Mouse (Mus musculus): ENCODE results near the gene Bhlhe41. TPM values are rescaled to one million over a fixed set of nuclear protein-coding genes. Genes with fewer than 3 reads are reported as not detected.

Bhlhe41 gene
- polyA plus RNA-seq, 1 experiment, result 2.7 TPM

DNA sequence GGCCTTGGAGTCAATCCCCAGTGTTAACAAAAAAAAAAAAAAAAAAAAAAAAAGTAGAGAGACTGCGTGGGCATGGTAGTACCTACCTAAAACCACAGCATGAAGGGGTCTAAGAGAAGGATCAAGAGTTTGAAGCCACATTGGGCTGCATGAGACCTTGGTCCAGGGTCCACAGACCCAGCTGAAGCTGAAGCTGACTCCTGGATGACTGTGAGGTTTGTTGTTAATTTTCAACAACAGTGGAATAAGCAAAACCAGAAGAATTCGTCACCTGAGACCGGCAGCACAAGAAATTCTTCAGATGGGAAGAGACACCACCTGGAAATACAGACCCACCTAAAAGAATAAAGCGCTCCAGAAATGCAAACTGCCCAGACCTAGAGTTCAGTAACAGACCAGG, 39.1 kb downstream of the Bhlhe41 start:
- Histone ChIP-seq H3K4me1 (ENCODE audit: control insufficient read depth, insufficient read depth, insufficient read length, low read length) (peaks cover 3% of the 10 kb centered on the region; the same call in 1 of the 2 replicates), H3K27ac (ENCODE audit: insufficient read depth, low read depth, low read length) (no peak overlapping the region), H3K27me3 (ENCODE audit: control insufficient read depth, insufficient read depth, low read length) (no peaks in the 10 kb centered on the region), H3K4me3 (ENCODE audit: low read depth, low read length) (no peak overlapping the region), H3K36me3 (ENCODE audit: control insufficient read depth, insufficient read depth, low read length) (no peaks in the 10 kb centered on the region)
- 88% methylated on average over 4 of the region's 4 CpGs for WGBS
- no peak for TF ChIP-seq CTCF (IDR thresholded peaks at IDR 0.05; ENCODE audit: extremely low read depth, insufficient read length, insufficient replicate concordance, low read depth, low read length)
- TF ChIP-seq POLR2A (IDR thresholded peaks at IDR 0.05; ENCODE audit: low read depth, low read length), result no peak

DNA sequence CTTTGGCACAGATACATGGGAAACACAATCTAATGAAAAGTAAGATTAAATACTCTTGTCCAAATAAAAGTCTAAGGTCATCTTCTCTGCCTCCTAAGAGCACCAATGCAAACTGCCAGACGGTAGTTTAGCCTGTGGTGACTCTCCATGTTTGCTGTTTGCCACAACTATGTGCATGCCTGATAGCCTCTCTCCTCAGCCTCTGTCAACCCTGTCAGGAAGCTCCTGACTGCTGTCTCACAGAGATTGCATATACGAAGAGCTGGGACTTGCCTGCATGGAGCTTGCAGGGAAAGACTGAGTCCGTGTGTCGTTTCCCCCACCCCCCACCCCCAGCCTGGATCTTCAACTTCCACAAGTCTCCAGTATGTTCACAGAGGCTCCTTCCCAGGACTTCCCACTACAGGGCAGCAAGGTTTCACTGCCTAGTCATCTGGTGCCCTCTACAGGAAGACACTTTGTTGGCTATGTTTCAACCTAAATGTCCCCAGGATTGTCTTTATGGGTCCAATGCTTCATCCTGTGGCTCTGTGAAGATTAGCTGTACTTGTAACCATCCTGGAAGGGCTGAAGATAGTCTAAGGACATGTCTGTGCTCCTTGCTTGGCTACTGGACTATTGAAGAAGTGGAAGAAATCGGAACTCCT, 41.6 kb downstream of the Bhlhe41 start:
- TF ChIP-seq POLR2A (IDR thresholded peaks at IDR 0.05; ENCODE audit: low read depth, low read length) (no peak), CTCF (IDR thresholded peaks at IDR 0.05; ENCODE audit: extremely low read depth, insufficient read length, insufficient replicate concordance, low read depth, low read length) (no peak)
- no peaks in the 10 kb centered on the region for H3K36me3 ChIP-seq (ENCODE audit: control insufficient read depth, insufficient read depth, low read length)
- H3K27ac ChIP-seq (ENCODE audit: insufficient read depth, low read depth, low read length), result no peak overlapping the region
- H3K4me1 ChIP-seq (ENCODE audit: control insufficient read depth, insufficient read depth, insufficient read length, low read length), result peaks cover 3% of the 10 kb centered on the region; the same call in 1 of the 2 replicates
- 42% methylated on average over 5 of the region's 5 CpGs for WGBS
- H3K27me3 ChIP-seq (ENCODE audit: control insufficient read depth, insufficient read depth, low read length), result no peaks in the 10 kb centered on the region
- no peak overlapping the region for H3K4me3 ChIP-seq (ENCODE audit: low read depth, low read length)

DNA sequence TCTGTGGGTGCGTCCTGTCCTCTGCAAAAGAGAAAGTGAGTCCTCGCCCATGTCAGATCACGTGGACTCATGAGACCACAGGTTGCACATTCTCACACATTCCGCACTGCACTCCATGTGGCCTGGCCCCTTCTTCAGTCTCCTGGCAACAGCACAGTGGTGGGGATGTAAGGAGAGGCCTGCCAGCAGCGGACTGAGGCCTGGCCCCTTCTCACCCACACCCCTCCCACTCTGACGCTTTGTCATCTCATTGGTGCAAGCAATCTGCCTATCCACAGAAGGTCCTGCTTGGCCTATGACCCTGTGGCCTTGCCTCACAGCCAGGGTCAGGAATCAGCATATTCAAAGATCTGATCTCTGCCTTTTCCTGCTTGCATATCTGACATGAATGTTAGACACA, 42.3 kb downstream of the Bhlhe41 start:
- Histone ChIP-seq H3K36me3 (ENCODE audit: control insufficient read depth, insufficient read depth, low read length) (no peaks in the 10 kb centered on the region), H3K4me3 (ENCODE audit: low read depth, low read length) (no peak overlapping the region), H3K27ac (ENCODE audit: insufficient read depth, low read depth, low read length) (no peak overlapping the region), H3K27me3 (ENCODE audit: control insufficient read depth, insufficient read depth, low read length) (no peaks in the 10 kb centered on the region), H3K4me1 (ENCODE audit: control insufficient read depth, insufficient read depth, insufficient read length, low read length) (peaks cover 3% of the 10 kb centered on the region; the same call in 1 of the 2 replicates)
- no peak for TF ChIP-seq POLR2A (IDR thresholded peaks at IDR 0.05; ENCODE audit: low read depth, low read length)
- no peak for TF ChIP-seq CTCF (IDR thresholded peaks at IDR 0.05; ENCODE audit: extremely low read depth, insufficient read length, insufficient replicate concordance, low read depth, low read length)
- WGBS, result 66% methylated on average over 6 of the region's 6 CpGs

DNA sequence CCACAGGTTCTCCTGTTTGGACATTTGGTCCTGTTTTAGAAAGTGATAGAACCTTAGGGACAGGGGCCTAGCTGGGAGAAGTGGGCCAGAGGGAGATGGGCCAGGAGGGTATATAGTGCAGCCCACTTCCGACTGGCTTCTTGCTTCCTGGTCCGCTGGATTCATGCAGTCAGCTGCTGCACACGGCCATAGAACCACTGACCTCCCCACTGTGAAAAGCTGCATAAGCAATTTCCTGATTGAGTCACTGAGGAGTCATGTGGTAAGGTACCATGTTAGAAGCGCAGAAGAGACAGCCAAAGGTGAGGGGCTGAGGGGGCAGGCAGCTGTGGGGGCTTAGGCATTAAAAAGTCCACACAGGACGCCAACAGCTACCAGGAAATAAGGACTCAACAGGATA, 43.1 kb downstream of the Bhlhe41 start:
- H3K27ac ChIP-seq (ENCODE audit: insufficient read depth, low read depth, low read length), result no peak overlapping the region
- H3K4me3 ChIP-seq (ENCODE audit: low read depth, low read length), result no peak overlapping the region
- 71% methylated on average over 5 of the region's 5 CpGs for whole genome bisulfite sequencing
- peaks cover 3% of the 10 kb centered on the region; the same call in 1 of the 2 replicates for H3K4me1 ChIP-seq (ENCODE audit: control insufficient read depth, insufficient read depth, insufficient read length, low read length)
- H3K27me3 ChIP-seq (ENCODE audit: control insufficient read depth, insufficient read depth, low read length), result no peaks in the 10 kb centered on the region
- H3K36me3 ChIP-seq (ENCODE audit: control insufficient read depth, insufficient read depth, low read length), result no peaks in the 10 kb centered on the region
- TF ChIP-seq POLR2A (IDR thresholded peaks at IDR 0.05; ENCODE audit: low read depth, low read length) (no peak), CTCF (IDR thresholded peaks at IDR 0.05; ENCODE audit: extremely low read depth, insufficient read length, insufficient replicate concordance, low read depth, low read length) (no peak)

DNA sequence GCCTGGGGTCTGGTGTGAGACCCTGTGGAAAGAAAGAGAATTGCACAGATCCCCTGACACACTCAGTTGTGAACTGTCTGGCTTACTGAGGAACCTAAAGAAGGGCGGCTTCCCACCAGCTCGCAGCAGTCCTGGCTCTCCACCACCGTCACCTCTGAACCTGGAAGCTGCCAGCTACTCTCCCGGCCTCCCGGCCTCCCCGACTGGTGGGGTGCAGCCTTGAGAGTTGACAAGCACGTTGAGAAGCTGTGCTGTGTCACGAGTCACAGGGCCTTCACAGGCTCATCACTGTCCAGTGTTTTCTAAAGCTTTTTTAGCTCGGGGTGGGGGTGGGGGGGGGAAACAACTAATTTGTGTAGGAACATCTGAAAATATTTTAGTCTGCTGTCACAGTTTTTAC, 46.2 kb downstream of the Bhlhe41 start:
- H3K27me3 ChIP-seq (ENCODE audit: control insufficient read depth, insufficient read depth, low read length), result no peaks in the 10 kb centered on the region
- no peak overlapping the region for H3K4me3 ChIP-seq (ENCODE audit: low read depth, low read length)
- WGBS, result 80% methylated on average over 9 of the region's 9 CpGs
- H3K27ac ChIP-seq (ENCODE audit: insufficient read depth, low read depth, low read length), result no peak overlapping the region
- peaks cover 3% of the 10 kb centered on the region; the same call in 1 of the 2 replicates for H3K4me1 ChIP-seq (ENCODE audit: control insufficient read depth, insufficient read depth, insufficient read length, low read length)
- TF ChIP-seq POLR2A (IDR thresholded peaks at IDR 0.05; ENCODE audit: low read depth, low read length), result no peak
- TF ChIP-seq CTCF (IDR thresholded peaks at IDR 0.05; ENCODE audit: extremely low read depth, insufficient read length, insufficient replicate concordance, low read depth, low read length), result no peak
- H3K36me3 ChIP-seq (ENCODE audit: control insufficient read depth, insufficient read depth, low read length), result no peaks in the 10 kb centered on the region

DNA sequence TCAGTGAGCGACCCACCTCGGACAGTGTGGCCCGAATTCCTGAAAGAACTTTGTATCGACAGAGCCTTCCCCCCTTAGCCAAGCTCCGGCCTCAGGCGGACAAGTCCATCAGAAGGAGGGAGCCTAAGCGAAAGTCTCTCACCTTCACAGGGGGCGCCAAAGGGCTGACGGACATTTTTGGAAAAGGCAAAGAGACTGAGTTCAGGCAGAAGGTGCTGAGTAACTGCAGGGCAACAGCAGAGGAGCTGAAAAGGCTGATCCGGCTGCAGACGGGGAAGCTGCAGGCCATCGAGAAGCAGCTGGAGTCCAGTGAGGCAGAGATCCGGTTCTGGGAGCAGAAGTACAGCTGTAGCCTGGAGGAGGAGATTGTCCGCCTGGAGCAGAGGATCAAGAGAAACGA, 50.2 kb downstream of the Bhlhe41 start:
- no peaks in the 10 kb centered on the region for H3K27me3 ChIP-seq (ENCODE audit: control insufficient read depth, insufficient read depth, low read length)
- H3K4me3 ChIP-seq (ENCODE audit: low read depth, low read length), result no peak overlapping the region
- no peak for TF ChIP-seq POLR2A (IDR thresholded peaks at IDR 0.05; ENCODE audit: low read depth, low read length)
- TF ChIP-seq CTCF (IDR thresholded peaks at IDR 0.05; ENCODE audit: extremely low read depth, insufficient read length, insufficient replicate concordance, low read depth, low read length), result no peak
- 60% methylated on average over 15 of the region's 15 CpGs for WGBS
- no peak overlapping the region for H3K27ac ChIP-seq (ENCODE audit: insufficient read depth, low read depth, low read length)
- no peaks in the 10 kb centered on the region for H3K36me3 ChIP-seq (ENCODE audit: control insufficient read depth, insufficient read depth, low read length)
- no peaks in the 10 kb centered on the region for H3K4me1 ChIP-seq (ENCODE audit: control insufficient read depth, insufficient read depth, insufficient read length, low read length)

DNA sequence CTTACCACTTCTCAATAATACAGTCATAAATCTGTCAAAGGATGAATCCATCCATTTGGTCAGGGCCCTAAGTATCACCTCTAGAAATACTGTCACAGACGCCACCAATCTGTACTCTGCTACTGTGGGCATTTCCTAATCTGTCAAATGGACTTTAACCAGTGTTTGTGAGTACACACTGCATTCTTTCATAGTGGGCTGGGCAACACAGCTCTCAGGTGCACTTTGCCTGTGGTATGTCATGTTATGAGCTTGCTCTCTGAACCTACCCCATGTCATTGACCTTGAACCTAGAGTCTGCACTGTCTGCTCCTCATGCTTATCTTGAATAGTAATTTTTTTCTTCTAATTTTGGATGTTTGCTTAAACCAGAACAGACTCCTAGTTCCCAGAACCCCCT, 54.2 kb downstream of the Bhlhe41 start:
- WGBS, result 38% methylated on average over 1 of the region's 1 CpGs
- TF ChIP-seq POLR2A (IDR thresholded peaks at IDR 0.05; ENCODE audit: low read depth, low read length), result no peak
- no peak for TF ChIP-seq CTCF (IDR thresholded peaks at IDR 0.05; ENCODE audit: extremely low read depth, insufficient read length, insufficient replicate concordance, low read depth, low read length)

More for the DNA sequence above, 54.2 kb downstream of the Bhlhe41 start:
- Histone ChIP-seq H3K27ac (ENCODE audit: insufficient read depth, low read depth, low read length) (no peak overlapping the region), H3K36me3 (ENCODE audit: control insufficient read depth, insufficient read depth, low read length) (no peaks in the 10 kb centered on the region), H3K4me1 (ENCODE audit: control insufficient read depth, insufficient read depth, insufficient read length, low read length) (peaks cover 2% of the 10 kb centered on the region; the same call in 1 of the 2 replicates), H3K4me3 (ENCODE audit: low read depth, low read length) (no peak overlapping the region), H3K27me3 (ENCODE audit: control insufficient read depth, insufficient read depth, low read length) (no peaks in the 10 kb centered on the region)

Data from small intestine, adult 2 months (tissue).